Mouse (Mus musculus): Measurements from ENCODE around the gene Pnpla5.

DNA sequence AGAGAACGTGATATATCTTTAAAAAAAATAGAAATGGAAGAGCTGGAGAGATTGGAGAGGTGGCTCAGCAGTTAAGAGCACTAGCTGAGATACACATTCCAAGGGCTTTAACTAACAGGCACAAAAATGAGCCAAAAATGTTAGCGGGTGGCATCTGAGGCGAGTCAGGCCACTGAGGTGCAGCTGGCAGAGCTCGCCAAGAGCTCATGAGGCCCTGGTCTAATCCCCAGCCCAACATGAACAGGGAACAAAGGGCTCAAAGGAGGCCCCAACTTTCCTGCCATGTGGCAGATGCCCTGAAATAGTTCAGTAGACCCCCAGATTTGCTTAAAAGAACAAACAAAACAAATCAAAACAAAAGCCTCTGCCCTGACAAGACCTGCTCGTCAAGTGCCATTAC, 18.0 kb upstream of the Pnpla5 start:
- TF ChIP-seq CTCF (IDR thresholded peaks at IDR 0.05; ENCODE audit: low read depth) (no peak), EP300 (optimal IDR thresholded peaks at IDR 0.05) (no peak)
